Mouse (Mus musculus) midbrain, postnatal 0 days (tissue): ENCODE results near the gene Plcb1. TPM values are rescaled to one million over a fixed set of nuclear protein-coding genes. Genes with fewer than 3 reads are reported as not detected.
"Not testable (repeated sequence)": the region's sequence is repeated elsewhere in the genome, so short reads cannot be mapped to it uniquely, and the experiment has no call there.

Experiments
- ATAC-seq: fragments of 200-750 bp; cut with Nextera tagmentation; 2 replicates; pipeline ENCODE4 v1.8.0; 2017; ENCODE audit warnings: moderate number of reproducible peaks, mild to moderate bottlenecking, moderate TSS enrichment, moderate library complexity; ENCODE audit not compliant: low FRiP score
- DNase-seq: peaks from one replicate; pipeline ENCODE4 v3.0.0-alpha.2; 2015; ENCODE audit warnings: low spot score
- H3K27ac ChIP-seq: fragments of 300-500 bp; sonication (generic); 2 replicates; pipeline ENCODE4 v1.5.1; 2014; ENCODE audit warnings: low read depth, mild to moderate bottlenecking, low read length, mixed read lengths
- H3K27me3 ChIP-seq: fragments of 300-500 bp; sonication (generic); 2 replicates; pipeline ENCODE4 v1.6.1; 2014; ENCODE audit warnings: low read length, control low read depth, mixed read lengths; ENCODE audit not compliant: insufficient read depth
- H3K36me3 ChIP-seq: fragments of 300-500 bp; sonication (generic); 2 replicates; pipeline ENCODE4 v1.6.1; 2014; ENCODE audit warnings: low read length, control low read depth, mixed read lengths; ENCODE audit not compliant: insufficient read depth
- H3K4me1 ChIP-seq: fragments of 300-500 bp; sonication (generic); 2 replicates; pipeline ENCODE4 v1.6.1; 2014; ENCODE audit warnings: mild to moderate bottlenecking, control low read depth, antibody characterized with exemption, low read length, mixed read lengths; ENCODE audit not compliant: insufficient read depth
- H3K4me2 ChIP-seq: fragments of 300-500 bp; sonication (generic); 2 replicates; pipeline ENCODE4 v1.6.1; 2014; ENCODE audit warnings: low read depth, mild to moderate bottlenecking, low read length, mixed read lengths; ENCODE audit not compliant: poor library complexity, severe bottlenecking
- H3K4me3 ChIP-seq: fragments of 300-500 bp; sonication (generic); 2 replicates; pipeline ENCODE4 v1.5.1; 2014; ENCODE audit warnings: low read depth, mild to moderate bottlenecking, low read length, moderate library complexity
- H3K9ac ChIP-seq: fragments of 300-500 bp; sonication (generic); replicated peaks from 2 replicates; pipeline ENCODE4 v1.6.1; 2014; ENCODE audit warnings: mild to moderate bottlenecking, low read length, moderate library complexity, mixed read lengths; ENCODE audit not compliant: poor library complexity, severe bottlenecking
- H3K9me3 ChIP-seq: fragments of 300-500 bp; sonication (generic); 2 replicates; pipeline ENCODE4 v1.6.1; 2016; ENCODE audit warnings: low read length, control low read depth
- CTCF ChIP-seq: IDR thresholded peaks from 2 replicates; pipeline ENCODE4 v1.5.1; 2016; ENCODE audit warnings: antibody characterized with exemption, mild to moderate bottlenecking
- whole genome bisulfite sequencing: fragments of 180-500 bp; shearing (Covaris S2); extraction: QIAGEN DNeasy Blood & Tissue Kit; methylation state at CpG from one replicate; pipeline ENCODE4 v1.1.7; 2014; 5-methylcytosine and 5-hydroxymethylcytosine counted together
- polyA plus RNA-seq: library from polyadenylated mRNA; unstranded; fragments of >200 nt; fragmentation: Nextera tagmentation; extraction: Ambion mirVana; gene quantifications from 2 replicates; pipeline ENCODE4 v1.2.1, GENCODE M21; 2015
- total RNA-seq: library from RNA; depleted of rRNA; stranded (reverse); fragments of >200 nt; gene quantifications from 2 replicates; pipeline ENCODE4 v1.2.3, GENCODE M21; 2014

The Plcb1 gene
- total and polyA plus RNA-seq, 2 experiments from 2014 or later: 36.1 to 59.0 TPM

- H3K9ac ChIP-seq: no peak overlapping the region
- no peaks in the 10 kb centered on the region for H3K27me3 ChIP-seq
- no peak overlapping the region for H3K4me3 ChIP-seq
- no peak for DNase-seq
- no peak overlapping the region for H3K27ac ChIP-seq
- no peak overlapping the region for H3K4me2 ChIP-seq
- H3K36me3 ChIP-seq: no peaks in the 10 kb centered on the region
- 72% methylated on average over 9 of the region's 9 CpGs for WGBS
- H3K9me3 ChIP-seq: no peaks in the 10 kb centered on the region
- TF ChIP-seq CTCF: no peak
- ATAC-seq: no peak
- no peaks in the 10 kb centered on the region for H3K4me1 ChIP-seq
These were observed 203.9 kb downstream of the Plcb1 start for GRCm38 (mm10) chr2:134989650-134990292.

- TF ChIP-seq CTCF: peak; percentile 39; the same call in 1 of the 2 replicates
- no peak overlapping the region for H3K4me3 ChIP-seq
- no peaks in the 10 kb centered on the region for H3K9me3 ChIP-seq
- WGBS: 97% methylated on average over 1 of the region's 1 CpGs
- ATAC-seq (no peak), DNase-seq (no peak)
- no peak overlapping the region for H3K27ac ChIP-seq
- no peak overlapping the region for H3K4me2 ChIP-seq
- no peaks in the 10 kb centered on the region for H3K36me3 ChIP-seq
- no peak overlapping the region for H3K9ac ChIP-seq
- no peaks in the 10 kb centered on the region for H3K4me1 ChIP-seq
- no peaks in the 10 kb centered on the region for H3K27me3 ChIP-seq
These were observed 221.3 kb downstream of the Plcb1 start for GRCm38 (mm10) chr2:135007134-135007533.

- H3K4me2 ChIP-seq, H3K9me3 ChIP-seq, H3K9ac ChIP-seq, ATAC-seq, H3K4me3 ChIP-seq, H3K27me3 ChIP-seq, DNase-seq, H3K27ac ChIP-seq, H3K4me1 ChIP-seq, H3K36me3 ChIP-seq: not testable (repeated sequence)
- 94% methylated on average over 2 of the region's 2 CpGs for WGBS
These were observed 222.0 kb downstream of the Plcb1 start for GRCm38 (mm10) chr2:135007885-135008284.

- Histone ChIP-seq H3K4me3 (no peak overlapping the region), H3K36me3 (no peaks in the 10 kb centered on the region), H3K9me3 (no peaks in the 10 kb centered on the region), H3K4me1 (no peaks in the 10 kb centered on the region), H3K27me3 (no peaks in the 10 kb centered on the region), H3K27ac (no peak overlapping the region), H3K4me2 (no peak overlapping the region), H3K9ac (no peak overlapping the region)
- DNase-seq (no peak), ATAC-seq (no peak)
- 78% methylated on average over 8 of the region's 8 CpGs for WGBS
- no peak for TF ChIP-seq CTCF
These were observed 224.5 kb downstream of the Plcb1 start for GRCm38 (mm10) chr2:135010371-135010770.

- Histone ChIP-seq H3K27me3 (no peaks in the 10 kb centered on the region), H3K4me1 (no peaks in the 10 kb centered on the region), H3K36me3 (no peaks in the 10 kb centered on the region), H3K9ac (no peak overlapping the region), H3K4me3 (no peak overlapping the region), H3K4me2 (no peak overlapping the region), H3K9me3 (no peaks in the 10 kb centered on the region), H3K27ac (no peak overlapping the region)
- DNase-seq (no peak), ATAC-seq (no peak)
- no peak for TF ChIP-seq CTCF
- 72% methylated on average over 6 of the region's 6 CpGs for WGBS
These were observed 229.6 kb downstream of the Plcb1 start for GRCm38 (mm10) chr2:135015501-135015900.

- DNase-seq: no peak
- no peak for ATAC-seq
- Histone ChIP-seq H3K4me3 (no peak overlapping the region), H3K27ac (no peak overlapping the region), H3K36me3 (no peaks in the 10 kb centered on the region), H3K27me3 (no peaks in the 10 kb centered on the region), H3K9ac (no peak overlapping the region), H3K9me3 (no peaks in the 10 kb centered on the region), H3K4me1 (no peaks in the 10 kb centered on the region), H3K4me2 (no peak overlapping the region)
- no peak for TF ChIP-seq CTCF
- WGBS: 86% methylated on average over 1 of the region's 1 CpGs
These were observed 232.4 kb downstream of the Plcb1 start for GRCm38 (mm10) chr2:135018275-135018674.
